Mouse (Mus musculus) left cerebral cortex, adult 18-20 months (tissue): ENCODE results near the gene Sema4b. TPM values are rescaled to one million over a fixed set of nuclear protein-coding genes. Genes with fewer than 3 reads are reported as not detected.

Source experiments
- DNase-seq, 2 experiments: peaks; one replicate each; pipeline ENCODE4 v3.0.0; 2021 to 2022; ENCODE audit warnings: low spot score in 2 of 2, mixed read lengths in 1 of 2
- total RNA-seq, 2 experiments: library from RNA; stranded (reverse); gene quantifications; 2 replicates each; pipeline ENCODE4 v1.2.3; 2021

The Sema4b gene
- total RNA-seq, 2 experiments from 2014 or later = 17.7 to 18.0 TPM

GRCm38 (mm10) chr7:80195576-80196263 lies 9.1 kb downstream of the Sema4b start:
- DNase-seq = no peak

- DNase-seq = no peak
Observed at GRCm38 (mm10) chr7:80197371-80197770, 10.7 kb downstream of the Sema4b start.

GRCm38 (mm10) chr7:80197941-80198778 lies 11.5 kb downstream of the Sema4b start:
- peak; percentile 67 to 85 for DNase-seq

- DNase-seq = no peak
Observed at GRCm38 (mm10) chr7:80198863-80199262, 12.2 kb downstream of the Sema4b start.

- no peak for DNase-seq
Observed at GRCm38 (mm10) chr7:80199286-80199685, 12.6 kb downstream of the Sema4b start.

- no peak for DNase-seq
Observed at GRCm38 (mm10) chr7:80199851-80200587, 13.4 kb downstream of the Sema4b start.

- no peak for DNase-seq
Observed at GRCm38 (mm10) chr7:80200588-80200945, 13.9 kb downstream of the Sema4b start.

- no peak for DNase-seq
Observed at GRCm38 (mm10) chr7:80200963-80201539, 14.4 kb downstream of the Sema4b start.

- DNase-seq = no peak
Observed at GRCm38 (mm10) chr7:80201888-80202540, 15.4 kb downstream of the Sema4b start.

- no peak for DNase-seq
Observed at GRCm38 (mm10) chr7:80202961-80203360, 16.3 kb downstream of the Sema4b start.

- no peak for DNase-seq
Observed at GRCm38 (mm10) chr7:80203638-80204096, 17.0 kb downstream of the Sema4b start.

GRCm38 (mm10) chr7:80204362-80204761 lies 17.7 kb downstream of the Sema4b start:
- DNase-seq = no peak

GRCm38 (mm10) chr7:80204961-80205360 lies 18.3 kb downstream of the Sema4b start:
- DNase-seq = no peak

- DNase-seq = no peak
Observed at GRCm38 (mm10) chr7:80205705-80206589, 19.3 kb downstream of the Sema4b start.

GRCm38 (mm10) chr7:80207314-80207731 lies 20.7 kb downstream of the Sema4b start:
- no peak for DNase-seq

GRCm38 (mm10) chr7:80208026-80208642 lies 21.5 kb downstream of the Sema4b start:
- no peak for DNase-seq

GRCm38 (mm10) chr7:80208738-80209430 lies 22.2 kb downstream of the Sema4b start:
- DNase-seq = no peak

GRCm38 (mm10) chr7:80209669-80210068 lies 23.0 kb downstream of the Sema4b start:
- no peak for DNase-seq

- no peak for DNase-seq
Observed at GRCm38 (mm10) chr7:80210982-80211381, 24.3 kb downstream of the Sema4b start.
